Mouse (Mus musculus): ENCODE measurements at regions not wholly inside any gene's neighbourhood (a gene's known extent, or its start where the extent isn't known, plus 50 kb on each side); places are given as distances from the start of the nearest gene placed in this dataset.
"Not testable (repeated sequence)": the region's sequence is repeated elsewhere in the genome, so short reads cannot be mapped to it uniquely, and the experiment has no call there.

DNA sequence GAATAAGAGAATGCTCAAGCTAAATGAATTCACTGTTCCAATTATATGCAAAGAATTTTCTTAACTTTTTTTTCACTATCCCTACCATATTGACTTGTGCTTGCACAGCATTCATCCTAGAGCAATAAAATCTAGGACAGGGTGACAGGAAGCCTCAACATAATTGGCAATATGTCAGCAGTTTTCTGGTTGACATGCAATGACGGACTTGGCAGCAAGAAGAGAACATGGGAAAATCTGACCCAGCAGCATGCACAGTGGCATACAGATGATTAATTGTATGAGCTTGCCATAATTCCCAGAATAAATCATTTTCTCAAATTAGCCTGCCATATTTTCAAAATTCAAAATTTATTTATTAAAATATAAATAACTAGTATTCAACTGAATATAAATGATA is 152.7 kb downstream of the Amy2a5 start:
- DNase-seq (ENCODE audit: low spot score in 2 of 2): no peak

GRCm38 (mm10) chr3:113090850-113091249 is 167.8 kb downstream of the Amy2a5 start:
- DNase-seq (ENCODE audit: low spot score in 2 of 2): not testable (repeated sequence)

GRCm38 (mm10) chr3:113080704-113081103 is 177.9 kb downstream of the Amy2a5 start:
- peak in 1 of 2 experiments; percentile 37 for DNase-seq (ENCODE audit: low spot score in 2 of 2)
